Mouse (Mus musculus) testis, adult 2 months (tissue): ENCODE measurements around the gene Wnt5b. TPM values are rescaled to one million over a fixed set of nuclear protein-coding genes. Genes with fewer than 3 reads are reported as not detected.

Experiments
- H3K27ac ChIP-seq: fragments of 200-500 bp; 2 replicates; pipeline ENCODE4 v1.5.1; 2012; ENCODE audit warnings: low read depth, low read length; ENCODE audit not compliant: control insufficient read depth, insufficient read depth
- H3K27me3 ChIP-seq: fragments of 200-500 bp; 2 replicates; pipeline ENCODE4 v1.6.1; 2012; ENCODE audit warnings: mild to moderate bottlenecking, low read length, moderate library complexity; ENCODE audit not compliant: control insufficient read depth, insufficient read depth
- H3K36me3 ChIP-seq: fragments of 200-500 bp; 2 replicates; pipeline ENCODE4 v1.6.1; 2012; ENCODE audit warnings: mild to moderate bottlenecking, low read length; ENCODE audit not compliant: control insufficient read depth, insufficient read depth
- H3K4me1 ChIP-seq: fragments of 200-500 bp; 2 replicates; pipeline ENCODE4 v1.6.1; 2012; ENCODE audit warnings: low read length; ENCODE audit not compliant: control insufficient read depth, insufficient read depth
- H3K4me3 ChIP-seq: fragments of 200-500 bp; 2 replicates; pipeline ENCODE4 v1.5.1; 2012; ENCODE audit warnings: low read depth, mild to moderate bottlenecking, low read length, moderate library complexity, mixed read lengths; ENCODE audit not compliant: control insufficient read depth
- CTCF ChIP-seq: fragments of 200-500 bp; IDR thresholded peaks from 2 replicates; pipeline ENCODE4 v1.5.1; 2012; ENCODE audit warnings: low read depth, mild to moderate bottlenecking, inconsistent platforms, low read length, moderate library complexity; ENCODE audit not compliant: control insufficient read depth, insufficient read depth, insufficient replicate concordance
- POLR2A ChIP-seq: fragments of 200-500 bp; IDR thresholded peaks from 2 replicates; pipeline ENCODE4 v1.6.1; 2012; ENCODE audit warnings: low read depth, mild to moderate bottlenecking, inconsistent platforms, low read length, moderate library complexity; ENCODE audit not compliant: control insufficient read depth
- polyA plus RNA-seq: library from polyadenylated mRNA; depleted of rRNA; stranded (reverse); fragments of >200 nt; gene quantifications from 2 replicates; pipeline ENCODE4 v1.2.3, GENCODE M21; 2012

Wnt5b gene
- polyA plus RNA-seq, 1 experiment: 3.8 TPM

- TF ChIP-seq CTCF (no peak), POLR2A (no peak)
- Histone ChIP-seq H3K36me3 (no peaks in the 10 kb centered on the region), H3K27ac (no peak overlapping the region), H3K4me1 (no peaks in the 10 kb centered on the region), H3K27me3 (no peaks in the 10 kb centered on the region), H3K4me3 (no peak overlapping the region)
Measured at GRCm38 (mm10) chr6:119414262-119415043, 129.7 kb downstream of the Wnt5b start.

- H3K27ac ChIP-seq: no peak overlapping the region
- no peak for TF ChIP-seq CTCF
- TF ChIP-seq POLR2A: no peak
- H3K4me3 ChIP-seq: no peak overlapping the region
- H3K36me3 ChIP-seq: no peaks in the 10 kb centered on the region
- no peaks in the 10 kb centered on the region for H3K27me3 ChIP-seq
- H3K4me1 ChIP-seq: no peaks in the 10 kb centered on the region
Measured at GRCm38 (mm10) chr6:119412588-119412987, 131.6 kb downstream of the Wnt5b start.

DNA sequence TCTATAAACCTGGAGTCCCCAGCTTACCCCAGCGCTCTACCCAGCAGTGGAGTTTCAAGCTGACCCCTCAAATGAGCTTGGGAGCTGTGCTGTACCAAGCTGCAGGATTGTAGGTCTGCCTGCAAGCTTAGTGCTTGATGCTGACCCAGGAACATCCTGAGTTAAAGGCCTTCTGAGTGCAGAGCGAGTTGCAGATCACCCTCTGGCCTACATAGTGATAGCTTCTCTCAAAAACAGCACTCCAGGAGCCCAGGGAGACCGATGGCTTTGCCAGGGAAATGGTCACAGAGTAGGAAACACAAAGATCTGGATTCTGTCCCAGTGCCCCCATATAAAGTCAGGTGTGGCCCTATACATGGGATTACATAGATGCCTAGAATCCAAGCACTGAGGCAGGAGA lies 132.6 kb downstream of the Wnt5b start:
- Histone ChIP-seq H3K4me3 (no peak overlapping the region), H3K4me1 (no peaks in the 10 kb centered on the region), H3K27ac (no peak overlapping the region), H3K36me3 (no peaks in the 10 kb centered on the region), H3K27me3 (no peaks in the 10 kb centered on the region)
- TF ChIP-seq POLR2A (no peak), CTCF (no peak)

- Histone ChIP-seq H3K27ac (no peak overlapping the region), H3K4me1 (no peaks in the 10 kb centered on the region), H3K36me3 (no peaks in the 10 kb centered on the region), H3K27me3 (no peaks in the 10 kb centered on the region), H3K4me3 (no peak overlapping the region)
- no peak for TF ChIP-seq CTCF
- TF ChIP-seq POLR2A: no peak
Measured at GRCm38 (mm10) chr6:119409766-119410165, 134.4 kb downstream of the Wnt5b start.

DNA sequence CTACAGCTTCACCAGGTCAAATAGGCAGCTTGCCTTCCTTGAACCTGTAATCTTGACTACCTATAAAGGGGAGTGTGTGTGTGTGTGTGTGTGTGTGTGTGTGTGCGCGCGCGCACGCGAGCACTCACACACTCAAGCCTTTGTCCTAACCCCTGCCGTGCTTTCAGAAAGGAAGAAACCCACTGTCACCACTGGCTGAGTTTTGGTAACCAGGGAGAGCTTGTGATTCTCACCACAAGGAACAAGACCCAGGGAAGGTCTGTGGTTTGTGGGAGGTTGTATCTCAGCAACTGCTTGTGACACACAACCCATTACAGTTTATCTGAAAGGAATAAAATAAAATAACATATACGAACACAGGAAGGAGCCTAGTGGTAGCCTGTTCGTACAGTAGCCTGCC lies 135.6 kb downstream of the Wnt5b start:
- no peaks in the 10 kb centered on the region for H3K27me3 ChIP-seq
- no peak overlapping the region for H3K4me3 ChIP-seq
- no peaks in the 10 kb centered on the region for H3K4me1 ChIP-seq
- H3K36me3 ChIP-seq: no peaks in the 10 kb centered on the region
- TF ChIP-seq CTCF (no peak), POLR2A (no peak)
- H3K27ac ChIP-seq: no peak overlapping the region

DNA sequence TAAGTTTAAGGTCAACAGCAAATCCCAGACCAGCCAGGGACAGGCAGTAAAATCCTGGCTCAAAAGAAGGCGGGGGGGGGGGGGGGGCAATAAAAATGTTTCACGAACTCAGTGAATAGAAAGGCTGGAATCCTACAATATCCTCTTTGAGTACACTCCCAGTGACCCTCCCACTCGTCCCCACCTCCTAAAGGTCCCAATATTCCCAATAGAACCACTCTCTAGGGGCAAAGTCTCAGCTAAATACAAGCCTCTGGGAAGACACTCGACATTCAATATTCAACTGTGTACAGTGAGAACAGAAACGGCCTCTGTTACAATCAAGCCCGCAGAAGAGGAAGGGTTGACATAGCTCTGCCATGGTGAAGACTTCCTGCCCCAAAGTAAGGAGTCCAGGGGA lies 136.3 kb downstream of the Wnt5b start:
- Histone ChIP-seq H3K27ac (no peak overlapping the region), H3K27me3 (no peaks in the 10 kb centered on the region), H3K36me3 (no peaks in the 10 kb centered on the region), H3K4me3 (no peak overlapping the region), H3K4me1 (no peaks in the 10 kb centered on the region)
- TF ChIP-seq POLR2A: no peak
- no peak for TF ChIP-seq CTCF

DNA sequence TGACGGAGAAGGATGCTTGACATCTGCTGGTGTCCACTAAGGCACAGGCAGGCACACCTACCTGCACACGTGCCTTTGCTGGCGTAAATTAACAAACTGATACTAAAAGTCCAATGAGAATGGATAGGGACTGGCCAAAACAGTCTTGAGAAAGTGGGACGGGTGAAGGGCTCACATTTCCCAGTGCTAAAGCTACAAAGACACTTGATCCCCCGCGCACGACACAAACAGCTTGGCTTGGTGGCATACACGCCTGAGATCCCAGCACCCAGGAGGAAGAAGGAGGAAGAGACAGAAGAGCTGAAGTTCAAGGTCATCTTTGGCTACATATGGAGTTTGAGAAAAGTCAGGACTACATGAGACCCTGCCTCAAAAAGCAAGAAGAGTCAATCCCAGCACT lies 137.6 kb downstream of the Wnt5b start:
- H3K4me3 ChIP-seq: no peak overlapping the region
- H3K36me3 ChIP-seq: no peaks in the 10 kb centered on the region
- H3K4me1 ChIP-seq: no peaks in the 10 kb centered on the region
- no peak overlapping the region for H3K27ac ChIP-seq
- no peaks in the 10 kb centered on the region for H3K27me3 ChIP-seq
- TF ChIP-seq CTCF: no peak
- no peak for TF ChIP-seq POLR2A
